Mouse (Mus musculus) lung, postnatal 0 days (tissue): Measurements from ENCODE around the gene Icam1. TPM values are rescaled to one million over a fixed set of nuclear protein-coding genes. Genes with fewer than 3 reads are reported as not detected.

Experiments used
- ATAC-seq: fragments of 200-750 bp; cut with Nextera tagmentation; 2 replicates; pipeline ENCODE4 v1.8.0; 2017; ENCODE audit warnings: moderate library complexity
- DNase-seq: peaks from one replicate; pipeline ENCODE4 v3.0.0-alpha.2; 2016; ENCODE audit warnings: low spot score
- H3K27ac ChIP-seq: fragments of 300-500 bp; sonication (generic); 2 replicates; pipeline ENCODE4 v1.5.1; 2014; ENCODE audit warnings: antibody characterized with exemption, mild to moderate bottlenecking, low read length, mixed read lengths
- H3K27me3 ChIP-seq: fragments of 300-500 bp; sonication (generic); replicated peaks from 2 replicates; pipeline ENCODE4 v1.6.1; 2014; ENCODE audit warnings: low read length, mixed read lengths; ENCODE audit not compliant: insufficient read depth
- H3K36me3 ChIP-seq: fragments of 300-500 bp; sonication (generic); 2 replicates; pipeline ENCODE4 v1.6.1; 2014; ENCODE audit warnings: low read length, mixed read lengths; ENCODE audit not compliant: insufficient read depth
- H3K4me1 ChIP-seq: fragments of 300-500 bp; sonication (generic); 2 replicates; pipeline ENCODE4 v1.6.1; 2014; ENCODE audit warnings: antibody characterized with exemption, low read depth, low read length, mixed read lengths; ENCODE audit not compliant: insufficient read depth
- H3K4me2 ChIP-seq: fragments of 300-500 bp; sonication (generic); replicated peaks from 2 replicates; pipeline ENCODE4 v1.6.1; 2014; ENCODE audit warnings: low read depth, mild to moderate bottlenecking, low read length, moderate library complexity, mixed read lengths
- H3K4me3 ChIP-seq: fragments of 300-500 bp; sonication (generic); 2 replicates; pipeline ENCODE4 v1.5.1; 2014; ENCODE audit warnings: low read depth, low read length
- H3K9ac ChIP-seq: fragments of 300-500 bp; sonication (generic); replicated peaks from 2 replicates; pipeline ENCODE4 v1.6.1; 2014; ENCODE audit warnings: low read depth, mild to moderate bottlenecking
- H3K9me3 ChIP-seq: fragments of 300-500 bp; sonication (generic); 2 replicates; pipeline ENCODE4 v1.6.1; 2016; ENCODE audit warnings: low read length, mixed read lengths
- CTCF ChIP-seq: IDR thresholded peaks from 2 replicates; pipeline ENCODE4 v1.5.1; 2016; ENCODE audit warnings: antibody characterized with exemption, mild to moderate bottlenecking
- EP300 ChIP-seq: IDR thresholded peaks from 2 replicates; pipeline ENCODE4 v1.6.1; 2016; ENCODE audit warnings: antibody characterized with exemption, mild to moderate bottlenecking, control low read depth
- WGBS: fragments of 180-500 bp; shearing (Covaris S2); extraction: QIAGEN DNeasy Blood & Tissue Kit; methylation state at CpG from one replicate; pipeline ENCODE4 v1.1.7; 2014; 5-methylcytosine and 5-hydroxymethylcytosine counted together
- polyA plus RNA-seq: library from polyadenylated mRNA; unstranded; fragments of >200 nt; fragmentation: Nextera tagmentation; extraction: Ambion mirVana; gene quantifications from 2 replicates; pipeline ENCODE4 v1.2.1, GENCODE M21; 2015

The Icam1 gene
- polyA plus RNA-seq, 1 experiment from 2014 or later = 236 TPM

DNA sequence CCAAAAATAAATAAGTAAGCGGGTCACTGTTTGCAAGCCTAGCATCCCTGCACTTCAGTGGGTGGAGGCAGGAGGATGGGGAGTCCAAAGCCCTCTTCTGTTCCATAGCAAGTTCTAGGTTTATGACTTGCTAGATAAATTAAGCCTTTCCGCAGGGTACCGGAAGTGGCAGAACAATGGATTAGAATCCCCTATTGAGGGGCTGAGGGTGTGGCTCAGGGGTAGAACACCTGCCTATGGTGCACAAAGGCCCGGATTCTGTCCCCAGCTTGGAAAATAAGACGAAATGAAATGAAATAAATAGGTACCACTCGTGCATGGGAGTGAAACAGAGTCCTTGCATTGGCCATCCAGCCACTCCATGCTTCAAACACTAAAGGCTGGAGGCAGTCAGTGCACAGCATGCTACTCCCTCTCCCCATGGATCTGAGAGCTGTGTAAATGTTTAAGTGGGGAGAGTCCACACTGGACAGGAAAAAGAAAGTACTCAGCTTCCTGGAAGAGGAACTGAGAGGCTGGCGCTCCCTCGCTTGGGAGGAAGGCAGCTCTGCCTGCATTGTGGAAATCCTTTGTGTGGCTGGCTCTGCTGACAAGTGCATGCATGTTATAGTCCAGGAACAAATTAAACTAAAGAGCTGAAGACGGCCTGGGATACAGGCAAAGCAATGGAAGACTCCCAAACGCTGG lies 37.2 kb upstream of the Icam1 start:
- Histone ChIP-seq H3K4me2 (0 out of 2 replicates have a peak overlapping the region, but pooled peaks have one; percentile 9), H3K27me3 (no peaks in the 10 kb centered on the region)
- TF ChIP-seq CTCF = no peak
- TF ChIP-seq EP300 = no peak

GRCm38 (mm10) chr9:20979181-20979580 lies 36.6 kb upstream of the Icam1 start:
- Histone ChIP-seq H3K27me3 (no peaks in the 10 kb centered on the region), H3K4me2 (no peak overlapping the region), H3K9ac (no peak overlapping the region), H3K9me3 (no peaks in the 10 kb centered on the region), H3K4me1 (peaks cover 16% of the 10 kb centered on the region; the same call in 1 of the 2 replicates), H3K27ac (peak overlapping the region; percentile 96), H3K4me3 (no peak overlapping the region), H3K36me3 (no peaks in the 10 kb centered on the region)
- 53% methylated on average over 5 of the region's 5 CpGs for WGBS
- ATAC-seq (no peak), DNase-seq (no peak)
- no peak for TF ChIP-seq CTCF
- no peak for TF ChIP-seq EP300

More for the DNA sequence above, 37.2 kb upstream of the Icam1 start:
- DNase-seq (peak; percentile 75), ATAC-seq (peak; percentile 15)
- WGBS = 29% methylated on average over 10 of the region's 10 CpGs
- no peak overlapping the region for H3K4me3 ChIP-seq
- H3K27ac ChIP-seq = peak overlapping the region; percentile 96
- H3K9me3 ChIP-seq = no peaks in the 10 kb centered on the region
- H3K4me1 ChIP-seq = peaks cover 20% of the 10 kb centered on the region; the same call in 1 of the 2 replicates
- H3K9ac ChIP-seq = no peak overlapping the region
- no peaks in the 10 kb centered on the region for H3K36me3 ChIP-seq

- DNase-seq (no peak), ATAC-seq (no peak)
- Histone ChIP-seq H3K27me3 (no peaks in the 10 kb centered on the region), H3K36me3 (no peaks in the 10 kb centered on the region), H3K4me3 (no peak overlapping the region), H3K27ac (no peak overlapping the region), H3K9me3 (no peaks in the 10 kb centered on the region), H3K4me1 (peaks cover 14% of the 10 kb centered on the region; the same call in 1 of the 2 replicates), H3K9ac (no peak overlapping the region), H3K4me2 (no peak overlapping the region)
- TF ChIP-seq CTCF (no peak), EP300 (no peak)
- 79% methylated on average over 7 of the region's 7 CpGs for WGBS
Measured at GRCm38 (mm10) chr9:20979769-20980168, 36.0 kb upstream of the Icam1 start.

DNA sequence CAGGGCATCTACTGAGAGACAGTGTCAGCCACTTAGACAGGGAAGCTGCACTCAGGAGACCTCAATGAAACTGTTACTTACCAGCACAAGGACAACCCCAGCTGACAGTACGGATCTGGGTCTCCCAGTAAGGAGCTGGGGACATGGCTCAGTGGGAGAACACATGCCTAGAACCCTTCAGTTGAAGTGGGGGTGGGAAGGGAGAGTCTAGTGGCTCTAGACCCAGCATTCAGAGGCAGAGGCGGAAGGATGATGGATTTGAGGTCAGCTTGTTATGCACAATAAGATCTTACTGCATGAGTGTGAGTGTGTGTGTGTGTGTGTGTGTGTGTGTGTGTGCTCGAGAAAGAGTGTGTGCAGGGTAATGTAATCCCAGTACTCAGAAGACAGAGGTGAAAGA lies 33.6 kb upstream of the Icam1 start:
- ATAC-seq = peak; percentile 62
- H3K9ac ChIP-seq = no peak overlapping the region
- WGBS = 50% methylated on average over 3 of the region's 3 CpGs

DNA sequence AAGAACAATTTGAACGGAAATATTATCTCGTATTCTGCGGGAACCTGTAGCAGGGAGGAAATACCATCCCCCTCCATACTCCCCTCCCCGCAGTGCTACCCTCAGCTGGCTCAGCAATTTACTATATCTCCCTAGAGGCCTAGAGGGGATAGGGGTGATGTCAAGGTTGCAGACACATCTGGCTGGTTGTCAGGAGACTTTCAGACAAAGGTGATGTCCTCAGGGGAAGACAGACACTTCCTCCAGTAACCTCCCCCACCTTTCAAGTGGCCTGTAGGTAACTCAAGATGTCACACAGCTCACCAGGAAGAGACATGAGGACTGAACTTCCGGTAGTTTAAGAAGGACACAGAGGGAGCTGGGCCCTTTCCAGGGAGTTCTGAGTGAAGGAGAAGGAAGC lies 32.6 kb upstream of the Icam1 start:
- 43% methylated on average over 5 of the region's 5 CpGs for WGBS
- H3K4me2 ChIP-seq = no peak overlapping the region
- H3K27me3 ChIP-seq = no peaks in the 10 kb centered on the region
- no peak overlapping the region for H3K9ac ChIP-seq
- DNase-seq = no peak
- no peaks in the 10 kb centered on the region for H3K36me3 ChIP-seq
- no peak for ATAC-seq
- no peak for TF ChIP-seq EP300
- no peak for TF ChIP-seq CTCF
- peaks cover 10% of the 10 kb centered on the region; the same call in 1 of the 2 replicates for H3K4me1 ChIP-seq
- H3K27ac ChIP-seq = no peak overlapping the region
- H3K4me3 ChIP-seq = no peak overlapping the region
- H3K9me3 ChIP-seq = no peaks in the 10 kb centered on the region

More for the DNA sequence above, 33.6 kb upstream of the Icam1 start:
- H3K27ac ChIP-seq = no peak overlapping the region
- peak; percentile 64 for DNase-seq
- H3K4me1 ChIP-seq = peaks cover 10% of the 10 kb centered on the region; the same call in 1 of the 2 replicates
- no peaks in the 10 kb centered on the region for H3K9me3 ChIP-seq
- TF ChIP-seq CTCF = no peak
- peak; percentile 46; the same call in 1 of the 2 replicates for TF ChIP-seq EP300
- H3K36me3 ChIP-seq = no peaks in the 10 kb centered on the region
- no peaks in the 10 kb centered on the region for H3K27me3 ChIP-seq
- H3K4me2 ChIP-seq = no peak overlapping the region
- H3K4me3 ChIP-seq = no peak overlapping the region

DNA sequence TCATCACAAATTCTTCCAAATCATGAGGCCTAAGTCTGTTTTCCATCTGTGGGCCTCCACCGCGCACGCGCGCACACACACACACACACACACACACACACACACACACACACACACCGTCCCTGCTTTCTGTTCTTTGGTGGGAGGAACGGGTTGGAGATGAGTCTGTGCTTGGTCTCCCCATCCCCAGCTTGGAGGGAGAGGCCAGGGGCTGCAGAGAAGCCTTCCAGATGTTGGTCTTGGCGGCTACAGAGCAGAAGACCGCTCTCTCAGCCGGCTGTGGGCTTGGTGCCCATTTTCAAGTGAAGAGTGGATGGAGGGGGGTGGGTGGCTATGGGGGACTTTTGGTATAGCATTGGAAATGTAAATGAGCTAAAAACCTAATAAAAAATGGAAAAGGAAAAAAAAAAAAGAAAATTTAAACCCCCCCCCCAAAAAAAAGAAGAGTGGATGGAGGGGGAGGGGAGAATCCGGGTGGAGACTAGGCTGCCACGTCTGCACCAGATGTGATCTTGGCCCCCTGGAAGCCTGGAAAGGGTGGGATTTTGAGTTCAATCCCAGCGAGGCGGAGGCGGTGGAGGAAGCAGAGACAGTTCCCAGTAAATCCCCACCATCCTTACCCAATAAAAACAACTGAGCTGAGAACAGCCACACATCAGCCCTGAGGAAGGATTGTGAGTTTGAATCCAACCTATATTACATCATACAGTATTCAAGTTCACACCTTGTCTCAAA lies 28.7 kb upstream of the Icam1 start:
- no peaks in the 10 kb centered on the region for H3K9me3 ChIP-seq
- 49% methylated on average over 15 of the region's 15 CpGs for WGBS
- peak overlapping the region; percentile 54; the same call in 1 of the 2 replicates for H3K27ac ChIP-seq
- H3K27me3 ChIP-seq = no peaks in the 10 kb centered on the region
- H3K4me3 ChIP-seq = no peak overlapping the region
- H3K4me2 ChIP-seq = no peak overlapping the region
- H3K36me3 ChIP-seq = no peaks in the 10 kb centered on the region
- H3K4me1 ChIP-seq = peaks cover 10% of the 10 kb centered on the region; the same call in 1 of the 2 replicates
- DNase-seq (peak; percentile 85), ATAC-seq (peak; percentile 79)
- H3K9ac ChIP-seq = no peak overlapping the region
- no peak for TF ChIP-seq EP300
- no peak for TF ChIP-seq CTCF
